Mouse (Mus musculus) kidney, adult 18-20 months (tissue): ENCODE results near the gene Ncs1.

Experiments
- DNase-seq: peaks from one replicate; pipeline ENCODE4 v3.0.0; 2021

Gene Ncs1

GRCm38 (mm10) chr2:31282266-31282665 lies 36.6 kb downstream of the Ncs1 start:
- DNase-seq = no peak

GRCm38 (mm10) chr2:31282880-31283279 lies 37.3 kb downstream of the Ncs1 start:
- DNase-seq = no peak

- DNase-seq = no peak
These were observed 38.9 kb downstream of the Ncs1 start for GRCm38 (mm10) chr2:31284531-31284930.

- DNase-seq = peak; percentile 65
These were observed 45.8 kb downstream of the Ncs1 start for GRCm38 (mm10) chr2:31291421-31291820.

- DNase-seq = peak; percentile 82
These were observed 49.4 kb downstream of the Ncs1 start for GRCm38 (mm10) chr2:31294985-31295384.

DNA sequence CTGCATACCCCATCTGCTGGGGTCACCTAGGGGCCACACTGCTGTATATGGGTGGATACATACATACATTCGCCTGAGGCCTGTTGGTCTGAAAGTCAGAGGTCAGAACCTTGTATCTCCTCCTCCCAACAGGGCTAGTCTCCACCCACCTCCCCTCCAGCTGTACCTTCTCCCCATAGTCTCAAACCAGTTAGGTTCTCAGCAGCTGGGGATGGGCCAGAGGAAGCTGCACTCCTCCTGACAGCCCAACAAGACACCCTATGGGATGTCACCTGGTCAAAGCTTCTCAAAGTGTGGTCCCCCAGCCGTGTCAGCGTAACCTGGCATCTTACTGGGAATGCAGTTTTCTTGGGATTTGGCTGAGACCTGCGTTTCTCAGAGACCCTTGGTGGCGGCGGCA lies 50.8 kb downstream of the Ncs1 start:
- no peak for DNase-seq

GRCm38 (mm10) chr2:31297602-31298268 lies 52.1 kb downstream of the Ncs1 start:
- peak; percentile 56 for DNase-seq

DNA sequence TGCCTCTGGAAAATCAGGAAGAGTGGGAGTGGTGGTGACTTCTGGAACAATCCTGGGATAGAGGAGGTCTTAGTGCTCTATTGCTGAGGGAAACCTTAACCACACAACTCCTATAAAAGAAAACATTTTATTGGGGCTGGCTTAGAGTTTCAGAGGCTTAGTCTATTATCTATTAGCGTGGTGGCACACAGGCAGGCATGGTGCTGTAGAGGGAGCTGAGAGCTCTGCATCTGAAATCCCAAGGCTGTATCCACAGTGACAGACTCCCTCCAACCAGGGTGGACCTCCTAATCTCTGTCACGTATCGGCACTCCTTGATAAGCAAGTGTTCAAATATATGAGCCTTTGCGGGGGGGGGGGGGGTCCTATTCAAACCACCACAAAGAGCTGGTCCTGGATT lies 53.2 kb downstream of the Ncs1 start:
- DNase-seq = no peak

DNA sequence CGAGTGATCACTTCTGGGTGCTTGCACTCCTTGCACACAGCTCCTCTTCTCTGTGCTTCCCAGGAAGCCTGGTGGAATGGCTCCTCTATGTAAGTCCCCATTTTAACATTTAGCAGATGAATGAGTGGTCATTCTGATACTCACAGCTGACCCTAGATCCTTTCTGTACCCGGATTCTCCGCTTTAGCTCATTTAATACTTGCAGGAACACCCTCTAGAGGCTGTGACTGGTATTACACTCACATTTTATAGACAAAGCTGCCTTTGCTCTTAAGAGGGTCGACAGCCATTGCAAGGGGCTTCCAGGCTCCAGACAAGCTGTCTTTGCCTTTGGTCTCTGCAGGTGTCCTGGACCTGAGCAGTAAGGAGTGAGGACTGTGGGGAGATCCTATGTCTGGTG lies 53.6 kb downstream of the Ncs1 start:
- peak; percentile 14 for DNase-seq

DNA sequence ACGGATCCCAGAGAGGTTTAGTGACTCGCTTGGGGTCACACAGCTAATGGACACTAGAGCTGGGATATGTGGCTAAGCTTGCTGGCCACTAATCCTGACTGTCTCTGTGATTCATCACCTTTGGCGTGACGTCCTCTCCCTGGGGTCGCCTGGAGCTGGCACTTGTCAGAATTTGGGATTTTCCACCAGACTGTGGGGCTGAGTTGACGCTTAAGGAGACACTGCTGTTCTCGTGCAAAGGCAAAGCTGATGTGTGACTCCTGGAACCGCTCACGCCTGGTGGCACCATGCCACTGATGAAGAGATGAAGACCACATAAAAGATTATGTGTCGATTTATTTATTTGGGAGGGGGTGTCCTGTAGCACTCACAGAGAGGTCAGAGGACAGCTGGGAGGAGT lies 54.4 kb downstream of the Ncs1 start:
- DNase-seq = no peak

GRCm38 (mm10) chr2:31303177-31303576 lies 57.6 kb downstream of the Ncs1 start:
- DNase-seq = no peak

DNA sequence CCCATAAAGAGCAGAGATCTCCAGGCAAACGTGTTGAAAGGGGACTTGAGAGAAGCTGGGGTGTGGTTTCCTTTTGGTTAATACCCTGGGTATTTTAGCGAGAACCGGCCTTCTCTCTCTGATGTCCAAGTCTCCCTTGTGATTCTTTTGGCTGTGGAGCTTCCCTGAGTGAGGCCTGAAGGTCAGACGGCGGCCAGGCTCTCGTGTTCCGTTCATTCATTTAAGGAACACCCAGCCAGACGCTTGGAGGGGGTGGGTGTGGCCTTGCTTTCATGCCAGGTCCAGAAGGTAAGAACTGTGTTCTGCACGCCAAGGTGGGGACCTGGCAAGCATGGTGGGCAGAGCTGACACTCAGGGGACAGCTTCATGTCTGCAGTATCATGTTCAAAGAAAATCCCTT lies 58.6 kb downstream of the Ncs1 start:
- no peak for DNase-seq

DNA sequence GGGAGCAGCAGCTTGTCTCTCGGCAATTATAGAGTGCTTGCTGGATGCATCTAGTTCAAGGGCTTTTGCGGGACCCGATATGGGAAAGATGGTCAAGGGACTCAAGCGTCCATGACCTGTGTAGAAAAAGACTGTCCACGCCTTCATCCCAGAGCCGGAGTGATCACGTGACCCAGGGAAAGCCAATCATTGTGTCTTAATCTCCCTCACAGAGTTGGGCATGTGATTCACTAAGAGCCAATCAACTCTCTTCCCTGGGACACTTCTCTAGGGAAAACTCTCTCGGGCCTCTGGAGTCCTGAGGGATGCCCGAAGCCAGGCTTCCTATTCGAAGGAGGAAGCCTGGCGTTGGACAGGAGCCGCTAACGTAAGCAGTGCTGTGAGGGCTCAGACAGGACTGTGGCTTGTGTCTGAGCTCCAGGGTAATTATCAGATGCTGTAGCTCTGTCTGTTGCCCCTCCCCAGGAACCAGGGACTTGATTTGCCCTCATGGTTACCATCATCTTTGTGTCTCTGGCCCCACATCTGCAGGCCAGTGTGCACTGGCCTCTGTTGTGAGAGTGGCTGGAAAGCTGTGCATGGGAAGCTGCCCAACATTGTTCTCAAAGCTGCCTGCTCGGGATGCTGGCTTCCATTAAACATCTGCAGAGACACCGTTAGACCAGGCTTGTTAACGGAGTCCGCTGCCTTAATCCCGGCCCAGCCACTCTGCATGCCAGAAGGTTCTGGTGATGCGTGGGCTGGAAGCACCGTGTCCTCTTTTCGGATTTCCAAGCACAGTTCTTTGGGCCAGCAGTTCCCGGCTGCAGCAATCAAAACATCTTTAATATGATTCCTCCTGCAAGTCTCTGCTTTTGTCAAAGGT lies 59.4 kb downstream of the Ncs1 start:
- DNase-seq = no peak

- DNase-seq = peak; percentile 40
These were observed 60.1 kb downstream of the Ncs1 start for GRCm38 (mm10) chr2:31305684-31306083.

- no peak for DNase-seq
These were observed 62.6 kb downstream of the Ncs1 start for GRCm38 (mm10) chr2:31308257-31308656.

DNA sequence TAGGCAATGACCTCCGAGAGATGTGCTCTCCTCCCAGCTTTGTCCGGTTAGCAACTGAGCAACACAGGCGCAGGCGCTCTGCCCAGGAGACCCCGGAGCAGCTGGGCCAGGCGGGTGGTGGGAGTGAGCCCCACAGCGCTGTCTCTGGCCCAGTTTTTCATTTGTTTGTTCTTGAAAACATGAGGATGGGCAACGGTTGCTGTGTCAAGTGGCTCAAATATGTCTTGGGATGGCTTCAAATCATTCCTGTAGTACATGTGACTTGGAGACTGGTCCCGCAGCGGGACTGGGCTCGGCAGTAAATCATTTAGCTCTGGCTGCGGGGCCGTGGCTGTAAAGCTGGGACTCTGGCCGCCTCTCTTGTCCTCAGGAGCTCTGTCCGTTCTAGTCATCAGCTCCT lies 63.9 kb downstream of the Ncs1 start:
- no peak for DNase-seq

- DNase-seq = no peak
These were observed 68.4 kb downstream of the Ncs1 start, which contains the start of gene Hmcn2 for GRCm38 (mm10) chr2:31314007-31314465. Gene Hmcn2, plus strand, starts transcription at chr2:31314415.

GRCm38 (mm10) chr2:31318162-31318561 lies 72.5 kb downstream of the Ncs1 start:
- no peak for DNase-seq

DNA sequence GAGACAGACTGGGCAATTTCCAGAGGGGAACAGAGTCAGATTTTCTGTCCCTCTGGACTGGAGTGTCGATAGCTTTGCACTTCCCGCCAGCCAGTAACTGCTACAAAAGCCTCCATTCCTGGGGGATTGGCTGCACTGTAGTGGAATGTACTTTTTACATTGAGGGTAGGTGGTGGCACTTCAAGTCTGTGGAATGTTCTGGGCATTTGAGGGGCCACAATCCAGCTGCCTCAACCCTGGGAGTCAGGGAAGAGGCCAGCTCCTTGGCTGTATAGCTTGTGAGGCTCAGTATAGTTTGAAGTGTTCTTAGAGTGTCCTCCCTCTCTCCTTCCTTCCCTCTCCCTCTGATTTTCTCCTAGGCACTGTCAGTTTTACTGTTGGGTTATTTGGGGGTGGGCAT lies 73.6 kb downstream of the Ncs1 start:
- DNase-seq = no peak

- no peak for DNase-seq
These were observed 81.6 kb downstream of the Ncs1 start for GRCm38 (mm10) chr2:31327186-31327585.

DNA sequence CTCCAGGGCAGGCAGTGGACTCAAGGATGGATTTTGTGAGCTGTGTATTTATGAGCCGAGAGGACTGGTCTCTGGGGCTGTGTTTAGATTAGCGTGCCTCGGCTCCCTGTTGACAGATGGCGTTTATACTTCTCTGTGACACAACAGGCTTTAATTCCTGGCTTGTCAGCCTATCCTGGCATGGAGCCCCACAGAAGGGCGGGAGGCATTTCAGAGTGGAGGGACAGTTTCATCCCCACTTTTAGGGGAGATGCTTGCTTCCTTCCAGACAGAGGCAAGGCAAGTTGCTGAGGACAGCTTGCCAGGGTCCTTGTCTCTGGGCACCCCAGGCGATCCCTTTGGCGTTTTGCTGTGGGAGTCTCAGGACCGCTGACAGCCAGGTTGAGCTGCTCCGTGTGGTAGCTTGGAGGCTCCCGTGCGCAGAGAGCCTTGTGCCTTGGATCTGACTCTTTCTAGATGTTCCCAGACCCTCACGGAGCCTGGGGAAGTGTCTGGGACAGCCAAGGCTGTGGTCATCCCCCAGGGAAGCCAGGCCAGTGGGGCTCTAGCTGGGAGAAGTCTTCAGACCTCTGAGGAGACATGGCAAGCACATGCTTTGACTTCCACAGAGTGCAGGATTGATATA lies 92.2 kb downstream of the Ncs1 start:
- no peak for DNase-seq

GRCm38 (mm10) chr2:31339826-31340225 lies 94.2 kb downstream of the Ncs1 start:
- peak; percentile 43 for DNase-seq

DNA sequence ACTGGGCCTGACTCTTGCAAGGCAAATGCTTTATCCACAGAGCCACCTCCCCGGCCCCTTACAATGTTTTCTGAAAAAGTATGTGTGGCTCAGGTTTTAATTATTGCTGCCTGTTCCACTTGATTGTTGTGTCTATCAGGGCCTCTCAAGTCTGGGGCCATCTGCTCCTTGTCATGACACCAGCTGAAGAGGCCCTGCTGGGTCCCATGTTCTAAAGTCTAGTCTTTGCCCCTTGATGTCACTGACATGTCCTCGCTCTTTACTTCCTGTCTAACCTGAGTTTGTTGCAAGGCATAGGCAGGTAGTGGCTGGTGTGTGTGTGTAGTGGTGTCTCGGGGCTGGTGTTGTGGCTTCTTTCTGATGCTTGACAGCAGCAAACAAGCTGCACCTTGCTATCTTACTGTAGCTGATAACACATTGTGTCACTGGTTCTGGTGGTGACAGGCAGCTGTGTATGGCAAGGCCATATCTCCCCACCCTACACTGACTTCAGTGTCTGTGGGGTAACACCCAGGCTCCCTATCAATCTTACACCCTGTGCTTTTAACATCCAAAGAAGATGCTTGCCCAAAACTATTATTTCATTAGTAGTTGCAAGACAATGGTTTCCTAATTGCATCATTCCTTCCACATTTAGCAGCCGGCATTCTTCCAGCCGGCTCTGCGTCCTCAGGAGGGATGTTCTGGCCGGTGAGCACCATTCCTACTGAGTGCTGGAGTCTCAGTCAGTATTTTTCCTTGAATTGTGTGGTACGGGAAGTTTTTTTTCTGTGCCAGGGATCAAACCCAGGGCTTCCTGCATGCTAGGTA lies 96.3 kb downstream of the Ncs1 start:
- DNase-seq = no peak
